Mouse (Mus musculus): ENCODE measurements around the gene Alx3.
A peak's percentile ranks its signal among the peaks of the same experiment; 100 is the strongest.

The Alx3 gene

GRCm38 (mm10) chr3:107594662-107595263 is at the start of gene Alx3:
Gene Alx3 (plus strand): TSS chr3:107595031.
- DNase-seq (ENCODE audit: low spot score) = no peak

GRCm38 (mm10) chr3:107545278-107545677 is 49.6 kb upstream of the Alx3 start:
- DNase-seq (ENCODE audit: low spot score) = no peak

- DNase-seq (ENCODE audit: low spot score) = no peak
Measured at GRCm38 (mm10) chr3:107545716-107546412, 49.0 kb upstream of the Alx3 start.

- no peak for DNase-seq (ENCODE audit: low spot score)
Measured at GRCm38 (mm10) chr3:107546956-107547355, 47.9 kb upstream of the Alx3 start.

- no peak for DNase-seq (ENCODE audit: low spot score)
Measured at GRCm38 (mm10) chr3:107550409-107551049, 44.3 kb upstream of the Alx3 start.

- no peak for DNase-seq (ENCODE audit: low spot score)
Measured at GRCm38 (mm10) chr3:107554842-107555241, 40.0 kb upstream of the Alx3 start, which contains the start of gene Ubl4b. Gene Ubl4b (minus strand): TSS chr3:107555073.

GRCm38 (mm10) chr3:107558740-107559139 is 36.1 kb upstream of the Alx3 start:
- DNase-seq (ENCODE audit: low spot score) = no peak

GRCm38 (mm10) chr3:107559183-107559582 is 35.6 kb upstream of the Alx3 start:
- DNase-seq (ENCODE audit: low spot score) = peak; percentile 30

GRCm38 (mm10) chr3:107562104-107562503 is 32.7 kb upstream of the Alx3 start:
- no peak for DNase-seq (ENCODE audit: low spot score)

- no peak for DNase-seq (ENCODE audit: low spot score)
Measured at GRCm38 (mm10) chr3:107562591-107562990, 32.2 kb upstream of the Alx3 start.

GRCm38 (mm10) chr3:107563880-107564279 is 31.0 kb upstream of the Alx3 start:
- DNase-seq (ENCODE audit: low spot score) = no peak

- DNase-seq (ENCODE audit: low spot score) = no peak
Measured at GRCm38 (mm10) chr3:107565331-107565730, 29.5 kb upstream of the Alx3 start.

GRCm38 (mm10) chr3:107567766-107568165 is 27.1 kb upstream of the Alx3 start:
- no peak for DNase-seq (ENCODE audit: low spot score)

- DNase-seq (ENCODE audit: low spot score) = no peak
Measured at GRCm38 (mm10) chr3:107568721-107569120, 26.1 kb upstream of the Alx3 start.

GRCm38 (mm10) chr3:107571205-107571604 is 23.6 kb upstream of the Alx3 start:
- DNase-seq (ENCODE audit: low spot score) = no peak

GRCm38 (mm10) chr3:107576807-107577206 is 18.0 kb upstream of the Alx3 start:
- DNase-seq (ENCODE audit: low spot score) = no peak

- DNase-seq (ENCODE audit: low spot score) = no peak
Measured at GRCm38 (mm10) chr3:107577810-107578390, 16.9 kb upstream of the Alx3 start.

- no peak for DNase-seq (ENCODE audit: low spot score)
Measured at GRCm38 (mm10) chr3:107579466-107579865, 15.4 kb upstream of the Alx3 start.

GRCm38 (mm10) chr3:107581103-107582010 is 13.5 kb upstream of the Alx3 start:
- DNase-seq (ENCODE audit: low spot score) = no peak

GRCm38 (mm10) chr3:107582130-107582874 is 12.5 kb upstream of the Alx3 start:
- no peak for DNase-seq (ENCODE audit: low spot score)

All from ovary, adult 18-20 months (tissue).